Mouse (Mus musculus) right cerebral cortex, postnatal 14 days (tissue): ENCODE measurements around the gene Lalba.
"Not testable (repeated sequence)": the region's sequence is repeated elsewhere in the genome, so short reads cannot be mapped to it uniquely, and the experiment has no call there.

Experiments
- DNase-seq: peaks from one replicate; pipeline ENCODE4 v3.0.0; 2022

Lalba gene

GRCm38 (mm10) chr15:98482701-98483100 is at the start of gene Lalba:
Gene Lalba (minus strand): TSS chr15:98482721.
- DNase-seq: no peak

- DNase-seq: no peak
Observed at GRCm38 (mm10) chr15:98532281-98532680, 49.8 kb upstream of the Lalba start.

DNA sequence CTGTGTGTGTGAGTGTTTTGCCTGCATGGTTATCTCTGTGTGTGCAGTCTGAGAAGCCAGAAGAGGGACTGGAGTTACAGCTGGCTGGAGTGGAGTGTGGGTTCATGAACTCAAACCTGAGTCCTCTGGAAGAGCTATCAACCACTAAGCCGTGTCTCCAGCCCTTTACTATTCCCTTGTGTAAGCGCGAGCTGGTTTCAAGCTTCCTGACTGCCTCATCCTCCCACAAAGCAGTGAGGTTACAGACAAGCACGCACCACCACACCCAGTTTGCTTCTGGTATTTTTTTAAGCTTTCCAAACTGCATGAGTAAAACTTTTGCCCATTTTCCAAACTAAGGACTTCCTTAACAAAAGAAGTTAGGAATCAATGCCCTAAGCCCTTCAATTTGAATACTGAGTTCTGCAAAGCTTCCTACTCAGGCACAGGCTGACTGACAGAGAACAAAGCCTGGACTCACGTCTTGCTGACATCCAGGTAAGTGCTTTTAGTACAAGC is 45.6 kb upstream of the Lalba start:
- DNase-seq: no peak

DNA sequence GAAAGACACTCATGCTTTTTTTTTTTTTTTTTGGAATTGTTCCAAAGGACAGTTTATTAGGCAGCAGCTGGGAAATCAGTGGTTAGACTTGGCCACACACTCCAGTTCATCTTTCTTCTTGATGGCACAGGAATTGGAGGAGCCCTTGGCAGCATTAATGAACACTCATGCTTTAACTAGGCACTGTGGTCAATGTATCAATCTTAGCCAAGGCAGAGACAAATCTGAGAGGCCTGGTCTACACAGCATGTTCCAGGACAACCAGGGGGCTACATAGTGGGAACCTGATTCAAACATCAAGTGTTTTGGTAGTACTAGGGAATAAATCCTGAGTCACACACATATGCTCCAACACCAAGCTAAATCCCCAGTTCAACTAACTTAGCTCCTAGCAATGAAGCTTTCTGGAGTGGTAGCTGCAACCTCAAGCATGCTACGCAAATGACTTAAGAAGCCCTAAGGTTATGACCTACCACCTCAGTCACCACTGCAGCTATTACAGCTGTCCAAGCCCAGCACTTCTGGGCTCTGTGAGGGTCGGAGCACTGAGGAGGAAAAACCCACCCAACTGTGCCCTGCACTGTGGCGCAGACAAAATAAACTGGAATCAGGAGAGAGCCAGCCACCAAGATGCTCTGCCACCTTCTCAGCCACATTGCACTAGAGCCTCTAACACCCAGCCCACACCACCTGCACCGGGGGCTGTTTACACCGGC is 44.7 kb upstream of the Lalba start:
- DNase-seq: no peak

- DNase-seq: no peak
Observed at GRCm38 (mm10) chr15:98526057-98526456, 43.5 kb upstream of the Lalba start.

GRCm38 (mm10) chr15:98521245-98521644 is 38.7 kb upstream of the Lalba start:
- DNase-seq: no peak

GRCm38 (mm10) chr15:98517380-98518355 is 35.1 kb upstream of the Lalba start:
- DNase-seq: peak; percentile 56

DNA sequence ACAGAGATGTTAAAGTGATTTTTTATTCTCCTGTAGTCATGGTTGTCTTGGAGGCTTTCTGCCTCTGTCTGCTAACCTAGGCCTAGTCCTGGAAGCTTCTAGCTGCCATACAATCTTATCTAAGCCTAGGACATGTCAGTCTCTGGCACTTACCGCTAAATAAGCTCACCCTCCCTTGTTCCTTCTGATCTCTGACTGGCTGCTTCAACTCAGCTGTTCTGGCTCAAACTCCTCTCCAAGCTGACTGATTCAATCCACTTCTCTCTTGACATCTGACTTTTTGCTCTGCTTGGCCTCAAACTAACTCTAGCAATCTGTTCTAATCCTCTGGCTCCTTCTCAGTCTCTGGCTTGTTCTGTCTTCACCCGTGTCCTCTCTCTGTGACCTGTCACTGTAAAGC is 32.3 kb upstream of the Lalba start:
- not testable (repeated sequence) for DNase-seq

GRCm38 (mm10) chr15:98514146-98514545 is 31.6 kb upstream of the Lalba start:
- no peak for DNase-seq

DNA sequence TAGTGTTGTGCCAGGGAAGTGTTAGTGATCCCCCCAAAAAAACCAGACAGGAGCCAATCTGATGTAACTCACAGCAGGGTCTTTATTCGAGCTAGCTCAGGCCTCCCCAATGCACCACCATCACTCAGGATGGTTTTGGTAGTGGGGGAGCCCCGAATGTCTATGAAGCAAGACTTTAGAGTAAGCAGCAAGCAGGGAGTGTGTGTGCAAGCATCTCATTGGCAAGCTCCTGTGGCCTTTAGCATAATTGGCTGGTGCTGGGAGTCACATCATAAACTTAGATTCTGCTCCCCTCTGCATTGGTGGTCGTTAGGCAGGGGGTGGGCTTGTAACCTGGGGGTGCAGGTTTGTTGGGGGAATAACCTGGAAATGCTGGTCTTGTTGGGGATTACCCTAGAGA is 31.2 kb upstream of the Lalba start:
- not testable (repeated sequence) for DNase-seq

GRCm38 (mm10) chr15:98512799-98513321 is 30.3 kb upstream of the Lalba start:
- peak; percentile 51 for DNase-seq

- DNase-seq: no peak
Observed at GRCm38 (mm10) chr15:98512232-98512631, 29.7 kb upstream of the Lalba start.

DNA sequence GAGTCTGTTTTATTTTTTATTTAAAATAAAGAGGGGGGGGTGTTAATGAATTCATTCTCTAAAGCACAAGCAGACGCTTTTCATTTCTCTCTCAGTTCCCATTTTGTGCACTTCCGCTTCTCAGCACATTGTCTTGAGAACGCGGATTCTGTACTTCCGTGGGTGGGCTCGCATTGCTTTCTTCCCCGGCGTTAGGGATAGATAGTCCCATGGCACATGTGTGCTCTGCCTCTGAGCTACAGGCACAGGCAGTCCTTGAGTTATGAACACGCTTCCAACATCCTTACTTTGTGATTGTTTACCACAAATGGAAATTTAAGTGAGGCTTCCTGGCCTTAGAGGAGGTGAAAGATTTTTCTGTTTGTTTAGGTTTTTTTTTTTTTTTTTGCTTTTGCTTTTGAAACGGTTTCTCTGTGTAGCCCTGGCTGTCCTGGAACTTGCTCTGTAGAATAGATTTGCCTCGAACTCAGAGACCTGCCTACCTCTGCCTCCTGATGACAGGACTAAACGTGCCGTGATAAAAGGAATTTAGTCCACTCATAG is 28.9 kb upstream of the Lalba start:
- no peak for DNase-seq

DNA sequence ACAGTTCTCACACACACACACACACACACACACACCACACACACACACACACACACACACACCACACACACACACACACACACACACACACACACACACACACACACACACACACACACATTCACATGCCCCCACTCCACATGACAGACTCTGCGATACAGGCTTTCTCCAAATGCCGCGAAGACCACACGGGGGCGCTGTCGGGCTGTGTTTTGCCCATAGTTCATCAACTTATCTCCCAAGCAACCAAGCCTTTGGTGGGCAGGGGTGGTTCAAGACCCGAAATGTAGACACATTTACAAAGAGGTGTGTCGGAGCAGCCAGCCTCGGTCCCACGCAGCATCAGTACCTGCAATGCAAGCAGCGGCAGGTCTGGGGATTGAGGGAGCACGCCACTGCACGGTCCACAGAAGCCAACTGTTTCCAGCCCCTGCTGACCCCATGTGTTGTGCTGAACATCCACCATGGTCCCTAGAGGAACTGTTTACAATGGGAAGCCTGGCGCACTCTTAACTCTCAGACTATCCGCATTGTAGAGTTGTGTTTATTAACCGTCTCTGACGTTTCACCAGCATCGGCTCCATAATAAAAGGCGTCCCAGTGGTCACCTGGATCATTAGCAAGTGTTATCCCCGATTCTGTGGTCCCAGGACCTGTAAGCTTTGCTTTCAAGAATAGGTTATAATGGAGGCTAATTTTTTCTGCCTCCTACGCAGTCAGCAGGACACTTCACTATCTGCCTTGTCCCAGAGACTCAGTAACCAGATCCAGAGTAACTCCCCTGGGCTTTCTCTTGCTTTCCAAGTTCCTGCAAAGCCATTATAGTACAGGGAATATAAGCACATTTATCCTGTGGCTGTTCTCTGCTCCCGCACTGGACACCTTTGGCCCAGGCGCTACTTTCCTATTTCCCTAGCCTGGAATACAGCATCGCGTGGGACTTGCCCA is 28.2 kb upstream of the Lalba start:
- DNase-seq: peak; percentile 79

GRCm38 (mm10) chr15:98509387-98509786 is 26.9 kb upstream of the Lalba start:
- DNase-seq: no peak

GRCm38 (mm10) chr15:98507321-98507720 is 24.8 kb upstream of the Lalba start:
- DNase-seq: no peak

DNA sequence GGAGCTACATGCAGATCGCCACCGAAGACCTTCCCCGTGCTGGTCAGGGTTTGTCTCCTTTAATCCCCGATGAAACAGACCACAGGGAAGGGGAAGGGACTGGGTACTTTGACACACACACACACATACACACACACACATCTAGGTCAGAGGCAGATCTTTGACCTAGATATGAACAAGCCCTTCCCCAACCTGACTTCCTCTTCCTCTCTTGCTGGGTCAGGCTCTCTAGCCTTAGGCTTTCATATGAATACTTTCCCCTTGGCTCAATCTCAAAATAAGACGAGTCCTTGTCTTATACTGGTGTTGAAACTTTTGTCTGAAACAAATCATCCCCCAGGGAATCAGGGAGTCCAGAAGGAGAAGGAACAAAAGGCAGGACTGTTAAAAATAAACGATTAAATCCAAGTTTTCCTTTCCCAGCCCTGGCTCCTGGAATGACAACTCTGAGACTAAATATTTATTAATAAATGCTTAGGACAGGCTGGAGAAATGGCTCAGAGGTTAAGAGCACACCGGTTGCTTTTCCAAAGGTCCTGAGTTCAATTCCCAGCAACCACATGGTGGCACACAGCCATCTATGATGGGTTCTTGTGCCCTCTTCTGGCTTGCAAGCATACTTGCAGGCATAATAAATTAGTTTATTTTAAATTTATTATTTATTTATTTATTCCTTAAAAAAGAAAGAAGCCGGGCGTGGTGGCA is 23.9 kb upstream of the Lalba start:
- no peak for DNase-seq

DNA sequence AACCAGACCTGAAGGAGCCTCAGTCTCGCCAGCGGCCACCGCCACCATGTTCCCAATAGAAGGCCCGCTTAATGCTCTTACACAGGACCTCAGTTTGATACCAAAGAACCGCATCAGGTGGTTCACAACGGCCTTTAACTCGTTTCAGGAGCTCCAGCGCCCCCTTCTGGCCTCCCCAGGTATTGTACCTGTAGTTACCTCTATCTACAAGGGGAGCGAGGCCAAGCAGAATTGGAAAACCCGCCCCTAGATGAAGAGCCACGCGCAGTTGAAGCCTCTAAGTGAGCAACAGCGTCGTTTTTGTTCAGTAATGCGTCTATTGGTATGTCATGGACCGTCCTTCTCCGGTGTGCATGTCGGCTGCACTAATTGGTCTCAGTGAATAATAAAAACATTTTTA is 22.0 kb upstream of the Lalba start:
- DNase-seq: peak; percentile 86

DNA sequence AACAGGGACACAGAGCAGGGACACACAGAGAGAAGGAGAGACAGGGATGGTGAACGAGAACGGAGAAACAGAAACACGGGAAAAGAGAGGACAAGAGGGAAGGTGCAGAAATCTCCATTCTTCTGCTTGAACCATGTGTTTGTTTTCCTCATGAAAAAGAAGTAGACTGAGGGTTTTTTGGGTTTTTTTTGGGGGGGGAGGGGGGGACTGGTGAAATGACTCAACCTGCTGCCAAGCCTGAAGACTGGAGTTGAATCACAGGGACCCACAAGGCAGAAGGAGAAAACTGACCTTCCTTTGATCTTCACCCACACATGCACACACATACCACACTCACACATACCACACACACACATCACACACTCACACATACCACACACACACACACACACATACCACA is 20.8 kb upstream of the Lalba start:
- no peak for DNase-seq

DNA sequence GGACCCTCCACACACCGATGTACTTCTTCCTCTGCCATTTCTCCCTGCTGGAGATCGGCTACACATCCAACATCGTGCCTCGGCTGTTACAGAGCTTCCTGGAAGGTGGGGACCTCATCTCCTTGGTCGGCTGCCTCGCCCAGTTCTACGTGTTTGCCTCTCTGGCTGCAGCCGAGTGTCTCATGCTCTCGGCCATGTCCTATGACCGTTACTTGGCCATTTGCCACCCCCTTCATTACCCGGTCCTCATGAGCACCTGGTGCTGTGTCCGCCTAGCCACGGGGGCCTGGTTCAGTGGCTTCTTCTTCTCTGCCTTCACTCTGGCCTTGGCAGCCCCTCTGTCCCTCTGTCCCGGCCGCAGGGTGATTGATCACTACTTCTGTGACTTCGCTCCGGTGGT is 15.1 kb upstream of the Lalba start:
- DNase-seq: no peak

- no peak for DNase-seq
Observed at GRCm38 (mm10) chr15:98492102-98492501, 9.6 kb upstream of the Lalba start, which contains the start of gene Olfr279. Gene Olfr279 (plus strand): TSS chr15:98492402.
